10 mouse cellular contexts compared by ENCODE assay signal in the genomic region with DNA sequence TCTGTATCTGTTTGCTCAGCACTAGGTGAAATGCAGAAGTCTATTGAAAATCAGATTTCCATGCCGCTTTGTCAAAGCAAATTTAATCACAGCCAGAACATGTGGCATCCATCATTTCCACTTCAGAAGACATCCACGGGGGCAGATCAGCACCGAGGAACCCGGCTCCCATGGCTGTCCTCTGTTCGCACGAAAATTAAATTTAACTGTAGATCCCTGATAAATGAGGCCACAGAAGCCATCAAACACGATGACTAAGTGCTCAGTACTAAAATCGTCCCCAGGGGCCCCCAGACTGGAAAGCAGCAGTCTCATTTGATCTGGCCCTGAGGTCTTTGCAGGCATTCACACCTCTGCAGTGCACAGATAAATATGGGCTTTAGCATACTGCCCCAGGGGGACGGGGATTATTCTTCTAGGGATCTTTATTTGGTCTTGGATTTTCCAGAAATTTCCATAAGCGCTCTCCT.
DNase-seq lines count a peak whose midpoint lies in the region; ATAC-seq lines count a peak whose summit lies in the region.
"Had no signal": no experiment of that assay in that cellular context is flagged by ENCODE, and none has a peak within 500 bp of the region (broad histone marks: within the 10 kb centered on the region; RNA-seq: fewer than 3 reads in every experiment).

No protein-coding gene starts in this region.

- H3K27me3 ChIP-seq in hindbrain, embryonic 14.5 days (ENCODE audit: control insufficient read depth, insufficient read depth, low read length) = no peaks in the 10 kb centered on the region; the same call in 1 of the 2 replicates
- H3K27me3 ChIP-seq in neural tube, embryonic 14.5 days (ENCODE audit: control insufficient read depth, insufficient read depth, low read length) = no peaks in the 10 kb centered on the region

- DNase-seq in cerebellum, postnatal 10 days = peak; percentile 16 to 25
- no peak for DNase-seq in cerebellum, postnatal 4 days (ENCODE audit: low spot score in 2 of 2)
- DNase-seq in lung, postnatal 10 days = peak; percentile 13
- no peak for DNase-seq in lung, adult 18-20 months
- DNase-seq in hindbrain, embryonic 14.5 days (ENCODE audit: low spot score) = no peak
- no peak for DNase-seq in right cerebral cortex, postnatal 4 days
- DNase-seq in urinary bladder, postnatal 36 days (ENCODE audit: low spot score in 2 of 2) = no peak
- DNase-seq: gastrocnemius, postnatal 25 days had no signal

- WGBS in hindbrain, embryonic 14.5 days = 23% methylated on average over 10 of the region's 10 CpGs
- WGBS in neural tube, embryonic 14.5 days = 31% methylated on average over 10 of the region's 10 CpGs

- no peak overlapping the region for H3K9ac ChIP-seq in hindbrain, embryonic 14.5 days
- no peak overlapping the region for H3K9ac ChIP-seq in neural tube, embryonic 14.5 days (replicated peaks; ENCODE audit: low read depth, low read length)

- H3K4me2 ChIP-seq in hindbrain, embryonic 14.5 days (replicated peaks) = 0 out of 2 replicates have a peak overlapping the region, but pooled peaks have one; percentile 13
- H3K4me2 ChIP-seq in neural tube, embryonic 14.5 days (ENCODE audit: low read depth, low read length) = no peak overlapping the region

- no peak overlapping the region for H3K4me3 ChIP-seq in hindbrain, embryonic 14.5 days (replicated peaks; ENCODE audit: low read length)
- H3K4me3 ChIP-seq in neural tube, embryonic 14.5 days (ENCODE audit: low read depth, low read length) = no peak overlapping the region

- peak; percentile 71; the same call in 1 of the 2 replicates for ATAC-seq in hindbrain, embryonic 14.5 days (ENCODE audit: low FRiP score)
- ATAC-seq in neural tube, embryonic 14.5 days (ENCODE audit: low read depth) = peak; percentile 65

- no peaks in the 10 kb centered on the region for H3K9me3 ChIP-seq in hindbrain, embryonic 14.5 days (ENCODE audit: control insufficient read depth, low read length)
- H3K9me3 ChIP-seq in neural tube, embryonic 14.5 days (ENCODE audit: control insufficient read depth, low read length) = no peaks in the 10 kb centered on the region

- no peaks in the 10 kb centered on the region for H3K36me3 ChIP-seq in hindbrain, embryonic 14.5 days (replicated peaks; ENCODE audit: control insufficient read depth, insufficient read depth)
- H3K36me3 ChIP-seq in neural tube, embryonic 14.5 days (ENCODE audit: control insufficient read depth, insufficient read depth, low read length) = no peaks in the 10 kb centered on the region

- peak overlapping the region; percentile 6; the same call in 1 of the 2 replicates for H3K27ac ChIP-seq in hindbrain, embryonic 14.5 days
- no peak overlapping the region for H3K27ac ChIP-seq in neural tube, embryonic 14.5 days (ENCODE audit: low read depth, low read length)
- H3K27ac ChIP-seq: macrophage had no signal

- peaks cover 11% of the 10 kb centered on the region for H3K4me1 ChIP-seq in hindbrain, embryonic 14.5 days (replicated peaks; ENCODE audit: control insufficient read depth, insufficient read depth, low read length)
- H3K4me1 ChIP-seq in neural tube, embryonic 14.5 days (ENCODE audit: control insufficient read depth, insufficient read depth, low read length) = peaks cover 3% of the 10 kb centered on the region; the same call in 1 of the 2 replicates

Comparison
In these comparisons a context has a peak if more than half of its experiments do, and no peak if none do; other contexts are left out.
1. DNase-seq: peak in cerebellum, postnatal 10 days (2 of 2) and lung, postnatal 10 days (single experiment); none in cerebellum, postnatal 4 days (0 of 2), lung, adult 18-20 months (0 of 2), hindbrain, embryonic 14.5 days (single experiment), right cerebral cortex, postnatal 4 days (single experiment) and urinary bladder, postnatal 36 days (0 of 2).